ENCODE assay signal across 17 mouse cellular contexts in genomic region chr12:104818057-104818456, GRCm38 (mm10). TPM values are rescaled to one million over a fixed set of nuclear protein-coding genes. Genes with fewer than 3 reads are reported as not detected.
DNase-seq lines count a peak whose midpoint lies in the region; ATAC-seq and TF ChIP-seq lines count a peak whose summit lies in the region.
"Had no signal": no experiment of that assay in that cellular context is flagged by ENCODE, and none has a peak within 500 bp of the region (broad histone marks: within the 10 kb centered on the region; RNA-seq: fewer than 3 reads in every experiment).

No protein-coding gene starts in this region.

- H3K9ac ChIP-seq in heart, embryonic 13.5 days: peak overlapping the region; percentile 33; the same call in 1 of the 2 replicates
- H3K9ac ChIP-seq in liver, adult 2 months (ENCODE audit: low read depth, low read length): no peak overlapping the region
- no peak overlapping the region for H3K9ac ChIP-seq in liver, embryonic 12.5 days
- H3K9ac ChIP-seq in lung, postnatal 0 days (replicated peaks; ENCODE audit: low read depth): no peak overlapping the region
- H3K9ac ChIP-seq: liver, embryonic 14.5 days; neural tube, embryonic 15.5 days had no signal

- no peak overlapping the region for H3K4me2 ChIP-seq in heart, embryonic 13.5 days
- H3K4me2 ChIP-seq in liver, embryonic 12.5 days: no peak overlapping the region
- H3K4me2 ChIP-seq in lung, postnatal 0 days (replicated peaks; ENCODE audit: low read depth, low read length): 0 out of 2 replicates have a peak overlapping the region, but pooled peaks have one; percentile 6
- H3K4me2 ChIP-seq: midbrain, embryonic 13.5 days; neural tube, embryonic 15.5 days had no signal

- H3K79me2 ChIP-seq in liver, adult 2 months (ENCODE audit: control insufficient read depth, insufficient read depth, low read length): peaks cover 48% of the 10 kb centered on the region

- no peaks in the 10 kb centered on the region for H3K27me3 ChIP-seq in heart, embryonic 13.5 days (replicated peaks)
- H3K27me3 ChIP-seq in liver, adult 2 months (ENCODE audit: control insufficient read depth, insufficient read depth, low read length): no peaks in the 10 kb centered on the region
- H3K27me3 ChIP-seq in liver, embryonic 12.5 days (replicated peaks): peaks cover 23% of the 10 kb centered on the region; the same call in 1 of the 2 replicates
- no peaks in the 10 kb centered on the region for H3K27me3 ChIP-seq in lung, postnatal 0 days (replicated peaks; ENCODE audit: insufficient read depth, low read length)
- H3K27me3 ChIP-seq: midbrain, embryonic 13.5 days; neural tube, embryonic 15.5 days had no signal

- no peaks in the 10 kb centered on the region for H3K9me3 ChIP-seq in heart, embryonic 13.5 days
- no peaks in the 10 kb centered on the region for H3K9me3 ChIP-seq in liver, embryonic 12.5 days (replicated peaks)
- H3K9me3 ChIP-seq in lung, postnatal 0 days (ENCODE audit: low read length): no peaks in the 10 kb centered on the region
- H3K9me3 ChIP-seq: midbrain, embryonic 13.5 days; neural tube, embryonic 15.5 days had no signal

- no peak overlapping the region for H3K27ac ChIP-seq in heart, embryonic 13.5 days (replicated peaks)
- no peak overlapping the region for H3K27ac ChIP-seq in liver, adult 2 months (replicated peaks; ENCODE audit: insufficient read depth, low read depth, low read length)
- no peak overlapping the region for H3K27ac ChIP-seq in liver, embryonic 12.5 days
- no peak overlapping the region for H3K27ac ChIP-seq in lung, postnatal 0 days (ENCODE audit: low read length)
- H3K27ac ChIP-seq: liver, embryonic 14.5 days; midbrain, embryonic 13.5 days; neural tube, embryonic 15.5 days had no signal

- peaks cover 54% of the 10 kb centered on the region for H3K4me1 ChIP-seq in heart, embryonic 13.5 days
- peaks cover 18% of the 10 kb centered on the region for H3K4me1 ChIP-seq in liver, adult 2 months (ENCODE audit: control insufficient read depth, insufficient read depth, low read length)
- H3K4me1 ChIP-seq in liver, embryonic 12.5 days: peaks cover 23% of the 10 kb centered on the region
- 0 out of 2 replicates have a peak, but pooled peaks cover 3% of the 10 kb centered on the region for H3K4me1 ChIP-seq in lung, postnatal 0 days (ENCODE audit: insufficient read depth, low read depth, low read length)

- TF ChIP-seq POLR2A in liver, adult 2 months (IDR thresholded peaks at IDR 0.05; ENCODE audit: extremely low read depth, insufficient read depth, low read length): no peak

- no peak for TF ChIP-seq EP300 in lung, postnatal 0 days (IDR thresholded peaks at IDR 0.05)

- DNase-seq in heart, adult 18-20 months: no peak
- DNase-seq in liver, adult 2 months (ENCODE audit: extremely low read depth, low read depth, low spot score): peak; percentile 69
- peak; percentile 48 for DNase-seq in lung, postnatal 0 days (ENCODE audit: low spot score)
- no peak for DNase-seq in retina, postnatal 1 day
- DNase-seq in urinary bladder, postnatal 36 days (ENCODE audit: low spot score in 2 of 2): no peak
- DNase-seq: B cell, adult 2 months; cerebellum, adult 8-10 months; gastrocnemius, postnatal 25 days; heart, postnatal 4 days; kidney, adult 8-10 months; thymus, postnatal 4 days had no signal

- no peak for TF ChIP-seq CTCF in liver, adult 2 months (IDR thresholded peaks at IDR 0.05; ENCODE audit: low read depth, low read length)
- no peak for TF ChIP-seq CTCF in lung, postnatal 0 days (IDR thresholded peaks at IDR 0.05)

- WGBS in heart, embryonic 13.5 days: 62% methylated on average over 7 of the region's 7 CpGs
- 40% methylated on average over 7 of the region's 7 CpGs for WGBS in liver, adult 2 months
- WGBS in liver, embryonic 12.5 days (ENCODE audit: insufficient replicate concordance): 70% methylated on average over 7 of the region's 7 CpGs
- WGBS in lung, postnatal 0 days: 50% methylated on average over 7 of the region's 7 CpGs

- H3K4me3 ChIP-seq in heart, embryonic 13.5 days: no peak overlapping the region
- H3K4me3 ChIP-seq in liver, adult 2 months (ENCODE audit: insufficient read depth, low read depth, low read length): no peak overlapping the region
- no peak overlapping the region for H3K4me3 ChIP-seq in liver, embryonic 12.5 days
- H3K4me3 ChIP-seq in lung, postnatal 0 days (ENCODE audit: low read depth, low read length): no peak overlapping the region
- H3K4me3 ChIP-seq: midbrain, embryonic 13.5 days; myocyte; neural tube, embryonic 15.5 days had no signal

- ATAC-seq in heart, embryonic 13.5 days (ENCODE audit: extremely low read depth, insufficient number of reproducible peaks, low FRiP score, low TSS enrichment): no peak
- ATAC-seq in liver, embryonic 12.5 days: no peak
- peak; percentile 41; the same call in 1 of the 2 replicates for ATAC-seq in lung, postnatal 0 days
- ATAC-seq: midbrain, embryonic 13.5 days had no signal

- H3K36me3 ChIP-seq in heart, embryonic 13.5 days: no peaks in the 10 kb centered on the region
- H3K36me3 ChIP-seq in liver, adult 2 months (ENCODE audit: control insufficient read depth, insufficient read depth, low read length): no peaks in the 10 kb centered on the region
- H3K36me3 ChIP-seq in liver, embryonic 12.5 days: no peaks in the 10 kb centered on the region
- H3K36me3 ChIP-seq in lung, postnatal 0 days (ENCODE audit: insufficient read depth, low read length): no peaks in the 10 kb centered on the region
- H3K36me3 ChIP-seq: midbrain, embryonic 13.5 days; neural tube, embryonic 15.5 days had no signal

RNA-seq across cellular contexts. Expression of gene Clmn, which starts 46.8 kb away (rescaled TPM):
- 0.61 and 0.66 TPM in 2 replicates for polyA plus RNA-seq in heart, embryonic 13.5 days (2015; fragmentation: Nextera tagmentation; extraction: Ambion mirVana)
- total RNA-seq in heart, adult 18-20 months (2021): 1 to 10 TPM; 1.9 to 2.9 TPM
- total RNA-seq in liver, adult 2 months (2014; rRNA removed): 20.4 and 22.4 TPM in 2 replicates
- polyA plus RNA-seq in liver, adult 2 months (2012; rRNA removed): 12.1 and 13.7 TPM in 2 replicates
- polyA plus RNA-seq in liver, embryonic 12.5 days (2016; fragmentation: Nextera tagmentation; extraction: Ambion mirVana): 0.37 and 0.38 TPM in 2 replicates
- polyA plus RNA-seq in lung, postnatal 0 days (2015; fragmentation: Nextera tagmentation; extraction: Ambion mirVana): 2.0 and 2.5 TPM in 2 replicates

Comparison
In these comparisons a context has a peak if more than half of its experiments do, and no peak if none do; other contexts are left out.
1. DNase-seq: peak in liver, adult 2 months (single experiment) and lung, postnatal 0 days (single experiment); none in heart, adult 18-20 months (0 of 2), retina, postnatal 1 day (single experiment) and urinary bladder, postnatal 36 days (0 of 2).